Mouse (Mus musculus): ENCODE results near the gene Arhgap17.

DNA sequence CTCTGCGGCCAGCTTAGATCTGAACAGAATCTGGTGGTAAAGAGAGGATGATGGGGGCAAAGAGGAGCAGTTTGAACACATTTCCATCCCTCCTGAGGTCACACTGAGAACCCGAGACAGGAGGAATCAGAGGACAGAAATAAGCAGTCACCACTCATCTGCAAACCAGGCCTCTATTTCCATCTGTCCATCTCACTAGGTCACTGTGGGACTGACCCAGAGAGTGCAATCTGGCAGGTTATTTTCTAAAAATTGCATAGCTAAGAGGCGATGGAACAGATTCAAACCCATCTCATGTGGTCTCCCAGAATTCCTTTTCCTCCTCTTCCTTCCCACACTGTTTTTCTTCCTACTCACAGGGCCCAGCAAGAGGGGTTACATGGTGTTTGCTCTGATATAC lies 81.8 kb downstream of the Arhgap17 start:
- no peak for TF ChIP-seq TAL1 (conservative IDR thresholded peaks at IDR 0.05; ENCODE audit: low read depth, low read length)
- TF ChIP-seq CTCF (IDR thresholded peaks at IDR 0.05; ENCODE audit: low read depth, low read length), result no peak
- TF ChIP-seq GATA1 (IDR thresholded peaks at IDR 0.05; ENCODE audit: borderline replicate concordance, low read length), result no peak
- no peak for TF ChIP-seq POLR2AphosphoS5 (IDR thresholded peaks at IDR 0.05; ENCODE audit: insufficient replicate concordance, low read depth, low read length)
- TF ChIP-seq GATA2 (IDR thresholded peaks at IDR 0.05; ENCODE audit: borderline replicate concordance, low read depth, low read length), result no peak
